Mouse (Mus musculus) lung, embryonic 16.5 days (tissue): ENCODE measurements around the gene Adgrv1. TPM values are rescaled to one million over a fixed set of nuclear protein-coding genes. Genes with fewer than 3 reads are reported as not detected.
A peak's percentile ranks its signal among the peaks of the same experiment; 100 is the strongest.

ENCODE experiments used
- ATAC-seq: fragments of 200-750 bp; cut with Nextera tagmentation; 2 replicates; pipeline ENCODE4 v1.8.0; 2017; ENCODE audit warnings: low read depth, mild to moderate bottlenecking, moderate library complexity
- H3K27ac ChIP-seq: fragments of 300-500 bp; sonication (generic); 2 replicates; pipeline ENCODE4 v1.5.1; 2014; ENCODE audit warnings: mild to moderate bottlenecking, control low read depth, low read length
- H3K27me3 ChIP-seq: fragments of 300-500 bp; sonication (generic); 2 replicates; pipeline ENCODE4 v1.6.1; 2014; ENCODE audit warnings: low read depth, low read length, mixed read lengths; ENCODE audit not compliant: control insufficient read depth, insufficient read depth
- H3K36me3 ChIP-seq: fragments of 300-500 bp; sonication (generic); 2 replicates; pipeline ENCODE4 v1.6.1; 2014; ENCODE audit warnings: low read length; ENCODE audit not compliant: control insufficient read depth, insufficient read depth
- H3K4me1 ChIP-seq: fragments of 300-500 bp; sonication (generic); replicated peaks from 2 replicates; pipeline ENCODE4 v1.6.1; 2014; ENCODE audit warnings: low read length, mixed read lengths; ENCODE audit not compliant: control insufficient read depth, insufficient read depth
- H3K4me2 ChIP-seq: fragments of 300-500 bp; sonication (generic); 2 replicates; pipeline ENCODE4 v1.6.1; 2014; ENCODE audit warnings: low read depth, low read length, control low read depth
- H3K4me3 ChIP-seq: fragments of 300-500 bp; sonication (generic); 2 replicates; pipeline ENCODE4 v1.5.1; 2014; ENCODE audit warnings: mild to moderate bottlenecking, low read length, control low read depth
- H3K9ac ChIP-seq: fragments of 300-500 bp; sonication (generic); 2 replicates; pipeline ENCODE4 v1.6.1; 2014; ENCODE audit warnings: low read length, control low read depth
- H3K9me3 ChIP-seq: fragments of 300-500 bp; sonication (generic); 2 replicates; pipeline ENCODE4 v1.6.1; 2016; ENCODE audit warnings: low read length; ENCODE audit not compliant: control insufficient read depth
- WGBS: fragments of 180-500 bp; shearing (Covaris S2); extraction: QIAGEN DNeasy Blood & Tissue Kit; methylation state at CpG from one replicate; pipeline ENCODE4 v1.1.7; 2014; 5-methylcytosine and 5-hydroxymethylcytosine counted together
- polyA plus RNA-seq: library from polyadenylated mRNA; unstranded; fragments of >200 nt; fragmentation: Nextera tagmentation; extraction: Ambion mirVana; gene quantifications from 2 replicates; pipeline ENCODE4 v1.2.1, GENCODE M21; 2015

Gene Adgrv1
- polyA plus RNA-seq, 1 experiment from 2014 or later = 1.3 TPM

DNA sequence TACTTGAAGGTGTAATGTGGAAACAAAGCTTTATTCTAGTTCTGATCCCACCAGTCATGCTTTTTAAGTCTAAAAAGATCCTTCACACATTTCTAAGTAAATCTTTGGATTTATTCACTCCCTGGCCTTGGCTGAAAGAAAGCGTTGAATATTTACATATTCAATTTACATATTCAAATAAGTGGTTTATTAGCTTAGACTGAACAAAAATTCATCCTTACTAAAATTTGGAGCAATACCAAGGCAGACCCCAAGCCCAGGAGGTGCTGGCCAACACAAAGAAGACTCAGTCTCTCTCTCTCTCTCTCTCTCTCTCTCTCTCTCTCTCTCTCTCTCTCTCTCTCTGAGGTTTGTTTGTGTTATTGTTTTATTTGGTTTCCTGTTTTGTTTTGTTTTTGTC lies 82.9 kb downstream of the Adgrv1 start:
- H3K4me3 ChIP-seq = no peak overlapping the region
- no peaks in the 10 kb centered on the region for H3K9me3 ChIP-seq
- H3K27ac ChIP-seq = no peak overlapping the region
- H3K4me2 ChIP-seq = no peak overlapping the region
- no peaks in the 10 kb centered on the region for H3K27me3 ChIP-seq
- no peaks in the 10 kb centered on the region for H3K4me1 ChIP-seq
- WGBS = 88% methylated on average over 1 of the region's 1 CpGs
- ATAC-seq = no peak
- H3K9ac ChIP-seq = no peak overlapping the region
- no peaks in the 10 kb centered on the region for H3K36me3 ChIP-seq

DNA sequence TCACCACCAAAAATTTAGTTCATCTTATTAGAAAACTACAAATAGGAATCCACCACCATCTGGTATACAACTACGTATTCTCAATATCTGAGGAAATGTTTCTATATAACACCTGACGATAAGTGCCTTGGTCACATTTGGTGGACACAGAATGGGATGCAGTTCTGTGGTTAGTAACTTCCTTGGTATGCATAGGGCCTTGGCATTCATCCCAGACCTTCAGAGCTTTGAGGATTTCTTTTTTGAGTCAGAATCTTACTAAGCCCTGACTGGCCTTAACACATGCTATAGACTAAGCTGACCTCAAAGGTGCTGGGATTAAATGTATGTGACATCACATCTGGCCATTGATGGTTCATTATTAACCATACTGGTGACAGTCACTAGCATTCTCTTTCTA lies 98.0 kb downstream of the Adgrv1 start:
- Histone ChIP-seq H3K27me3 (no peaks in the 10 kb centered on the region), H3K4me3 (no peak overlapping the region), H3K4me1 (no peaks in the 10 kb centered on the region), H3K36me3 (no peaks in the 10 kb centered on the region), H3K27ac (no peak overlapping the region), H3K9me3 (no peaks in the 10 kb centered on the region), H3K9ac (no peak overlapping the region), H3K4me2 (no peak overlapping the region)
- ATAC-seq = no peak
- 80% methylated on average over 2 of the region's 2 CpGs for WGBS

DNA sequence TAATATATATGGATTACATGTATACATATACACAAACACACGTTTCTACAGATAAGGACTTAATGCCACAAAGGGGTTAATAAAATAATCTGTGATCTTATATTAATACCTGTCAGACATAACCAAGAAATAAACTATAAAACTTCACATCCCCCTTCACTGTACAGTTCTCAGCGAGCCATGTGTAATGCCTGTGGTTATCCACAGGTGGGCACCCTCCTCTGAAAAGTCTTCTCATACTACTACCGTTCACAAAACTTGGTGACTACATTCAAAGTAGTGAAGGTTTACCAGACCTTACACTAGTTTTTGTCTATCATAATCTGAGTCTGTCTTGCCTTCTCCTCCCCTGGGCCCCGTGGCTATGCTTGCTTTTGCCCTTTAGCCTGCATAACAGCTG lies 106.3 kb downstream of the Adgrv1 start:
- H3K9me3 ChIP-seq = no peaks in the 10 kb centered on the region
- WGBS = 40% methylated on average over 4 of the region's 4 CpGs
- H3K36me3 ChIP-seq = no peaks in the 10 kb centered on the region
- no peaks in the 10 kb centered on the region for H3K27me3 ChIP-seq
- H3K4me1 ChIP-seq = no peaks in the 10 kb centered on the region
- no peak overlapping the region for H3K4me3 ChIP-seq
- ATAC-seq = no peak
- H3K9ac ChIP-seq = no peak overlapping the region
- H3K27ac ChIP-seq = no peak overlapping the region
- no peak overlapping the region for H3K4me2 ChIP-seq

DNA sequence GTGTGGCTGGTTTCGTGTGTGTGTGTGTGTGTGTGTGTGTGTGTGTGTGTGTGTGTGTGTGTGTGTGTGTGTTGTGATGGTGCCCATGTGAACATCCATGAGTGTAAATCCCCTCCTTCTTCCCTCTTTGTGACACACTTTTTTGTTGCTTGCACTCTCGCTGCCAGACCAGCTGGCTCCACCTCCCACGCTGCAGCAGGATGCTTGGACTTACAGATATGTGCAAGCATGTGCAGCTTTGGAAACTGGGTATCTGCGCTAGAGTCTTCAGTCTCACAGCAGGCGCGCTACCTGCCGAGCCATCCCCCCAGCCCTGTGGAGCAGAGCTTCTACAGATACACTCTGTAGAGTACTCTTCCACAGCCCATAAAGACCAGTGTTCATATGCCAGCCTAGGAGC lies 122.8 kb downstream of the Adgrv1 start:
- Histone ChIP-seq H3K4me2 (no peak overlapping the region), H3K27ac (no peak overlapping the region), H3K9me3 (no peaks in the 10 kb centered on the region), H3K4me3 (no peak overlapping the region), H3K27me3 (no peaks in the 10 kb centered on the region), H3K36me3 (no peaks in the 10 kb centered on the region), H3K4me1 (no peaks in the 10 kb centered on the region), H3K9ac (no peak overlapping the region)
- ATAC-seq = no peak
- WGBS = 78% methylated on average over 6 of the region's 7 CpGs

DNA sequence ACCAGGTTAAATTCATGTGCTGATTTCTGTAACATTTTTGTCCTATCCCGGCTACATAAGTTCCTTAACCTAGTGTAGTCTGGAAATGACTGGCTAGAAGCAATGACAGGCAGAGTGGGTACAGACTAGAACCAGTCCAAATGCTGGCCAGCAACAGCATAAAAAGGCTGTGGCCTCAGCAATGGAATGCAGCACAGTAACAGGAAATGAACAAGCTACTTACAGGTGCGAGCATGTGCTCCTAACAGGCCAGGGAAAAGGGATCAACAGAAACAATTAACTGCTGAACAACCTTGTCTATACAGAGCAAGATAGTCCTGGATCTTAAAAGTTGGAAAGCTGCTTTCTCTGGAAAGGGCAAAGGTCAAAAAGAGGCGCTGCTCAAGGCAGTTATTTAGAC lies 135.9 kb downstream of the Adgrv1 start:
- H3K9me3 ChIP-seq = no peaks in the 10 kb centered on the region
- no peaks in the 10 kb centered on the region for H3K27me3 ChIP-seq
- peak; percentile 23; the same call in 1 of the 2 replicates for ATAC-seq
- 50% methylated on average over 3 of the region's 3 CpGs for WGBS
- no peak overlapping the region for H3K4me3 ChIP-seq
- no peaks in the 10 kb centered on the region for H3K36me3 ChIP-seq
- no peak overlapping the region for H3K9ac ChIP-seq
- no peak overlapping the region for H3K4me2 ChIP-seq
- no peak overlapping the region for H3K27ac ChIP-seq
- no peaks in the 10 kb centered on the region for H3K4me1 ChIP-seq

DNA sequence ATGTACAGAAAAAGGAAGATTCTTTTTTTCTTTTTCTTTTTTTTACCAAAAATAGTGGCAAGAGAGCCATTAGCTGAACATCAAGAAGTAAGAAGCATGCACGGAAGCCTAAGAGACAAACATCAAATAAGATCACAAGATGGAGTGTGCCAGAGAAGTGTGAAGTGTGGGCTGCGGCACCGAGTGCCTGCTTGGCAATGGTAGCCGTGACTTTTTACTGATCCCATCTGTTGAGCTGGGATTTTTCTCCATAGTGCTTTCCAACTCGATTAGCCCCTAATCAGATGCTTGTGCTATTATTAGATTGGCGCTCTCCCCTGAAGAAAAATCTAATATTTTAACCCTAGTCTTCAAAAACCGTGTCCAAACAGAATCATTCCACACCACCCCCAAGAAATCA lies 141.0 kb downstream of the Adgrv1 start:
- Histone ChIP-seq H3K27ac (no peak overlapping the region), H3K4me3 (no peak overlapping the region), H3K4me2 (no peak overlapping the region), H3K36me3 (no peaks in the 10 kb centered on the region), H3K27me3 (no peaks in the 10 kb centered on the region), H3K4me1 (no peaks in the 10 kb centered on the region), H3K9me3 (no peaks in the 10 kb centered on the region), H3K9ac (no peak overlapping the region)
- 60% methylated on average over 7 of the region's 7 CpGs for WGBS
- ATAC-seq = no peak

DNA sequence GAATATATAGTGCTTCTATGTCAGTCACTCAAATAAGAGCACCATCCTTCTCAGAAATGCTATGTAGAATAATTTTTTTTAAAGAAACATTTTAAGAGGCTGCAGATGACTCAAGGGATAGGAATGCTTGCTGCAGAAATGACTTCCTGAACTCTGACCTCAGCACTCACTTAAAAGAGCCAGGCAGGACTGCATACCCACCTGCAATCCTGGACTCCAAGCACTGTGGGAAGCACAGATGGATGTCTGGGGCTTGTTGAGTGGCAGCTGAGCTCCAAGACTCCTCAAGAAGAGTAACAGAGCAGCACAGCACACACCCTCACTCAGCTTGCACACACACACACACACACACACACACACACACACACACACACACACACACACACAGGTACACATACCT lies 146.0 kb downstream of the Adgrv1 start:
- Histone ChIP-seq H3K27ac (no peak overlapping the region), H3K4me1 (no peaks in the 10 kb centered on the region), H3K27me3 (no peaks in the 10 kb centered on the region), H3K4me3 (no peak overlapping the region), H3K9ac (no peak overlapping the region), H3K4me2 (no peak overlapping the region), H3K9me3 (no peaks in the 10 kb centered on the region), H3K36me3 (no peaks in the 10 kb centered on the region)
- no peak for ATAC-seq

DNA sequence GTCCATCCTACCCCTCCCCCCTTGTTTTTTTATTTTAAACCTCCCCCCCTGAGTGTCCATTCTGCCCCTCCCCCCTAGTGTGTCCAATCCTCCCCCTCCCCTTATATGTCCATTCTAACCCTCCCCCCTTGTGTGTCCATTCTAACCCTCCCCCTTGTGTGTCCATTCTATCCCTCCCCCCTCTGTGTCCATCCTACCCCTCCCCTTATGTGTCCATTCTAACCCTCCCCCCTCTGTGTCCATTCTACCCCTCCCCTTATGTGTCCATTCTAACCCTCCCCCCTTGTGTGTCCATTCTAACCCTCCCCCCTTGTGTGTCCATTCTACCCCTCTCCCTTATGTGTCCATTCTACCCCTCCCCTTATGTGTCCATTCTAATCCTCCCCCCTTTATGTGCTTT lies 159.2 kb downstream of the Adgrv1 start:
- Histone ChIP-seq H3K27me3 (no peaks in the 10 kb centered on the region), H3K27ac (no peak overlapping the region), H3K4me1 (no peaks in the 10 kb centered on the region), H3K36me3 (no peaks in the 10 kb centered on the region), H3K9me3 (no peaks in the 10 kb centered on the region), H3K4me2 (no peak overlapping the region), H3K9ac (no peak overlapping the region), H3K4me3 (no peak overlapping the region)
- ATAC-seq = no peak

DNA sequence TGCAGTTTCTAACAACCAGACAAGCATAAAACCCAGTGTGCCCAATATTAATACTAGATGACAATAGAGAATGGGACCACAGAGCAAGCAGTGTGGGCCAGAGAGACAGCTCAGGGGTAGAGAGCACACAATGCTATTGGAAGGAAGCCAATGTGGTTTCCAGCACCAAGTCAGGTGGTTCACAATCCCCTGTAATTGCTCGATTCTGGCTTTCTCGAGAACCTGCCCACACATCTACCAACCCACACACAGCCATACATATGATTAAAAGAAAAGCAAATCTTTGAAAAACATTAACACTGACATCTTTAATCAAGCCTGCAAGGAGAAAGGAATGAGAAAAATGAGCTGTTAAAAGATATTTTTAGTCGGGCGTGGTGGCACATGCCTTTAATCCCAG lies 166.3 kb downstream of the Adgrv1 start:
- no peaks in the 10 kb centered on the region for H3K36me3 ChIP-seq
- no peak overlapping the region for H3K4me2 ChIP-seq
- ATAC-seq = no peak
- H3K4me1 ChIP-seq = no peaks in the 10 kb centered on the region
- WGBS = 59% methylated on average over 4 of the region's 4 CpGs
- H3K4me3 ChIP-seq = no peak overlapping the region
- H3K9me3 ChIP-seq = no peaks in the 10 kb centered on the region
- no peaks in the 10 kb centered on the region for H3K27me3 ChIP-seq
- no peak overlapping the region for H3K9ac ChIP-seq
- no peak overlapping the region for H3K27ac ChIP-seq

DNA sequence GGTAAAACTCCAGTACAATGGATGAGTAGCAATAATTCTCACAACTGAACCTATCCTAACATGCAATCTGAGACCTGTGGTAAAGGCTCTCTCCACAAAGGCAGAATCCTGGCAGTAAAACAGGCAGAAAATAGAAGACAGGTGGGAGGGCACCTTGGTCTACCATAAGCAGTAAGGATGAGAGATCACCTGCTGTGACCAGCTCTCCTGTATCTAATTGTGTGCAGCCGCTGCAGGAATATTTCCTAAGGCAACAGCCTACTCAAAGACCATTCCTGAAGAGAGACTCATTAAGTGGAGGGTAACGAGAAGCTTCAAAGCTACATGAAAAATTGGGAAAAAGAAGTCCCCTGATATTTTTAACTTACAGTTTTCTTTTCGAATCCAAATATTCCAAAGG lies 167.2 kb downstream of the Adgrv1 start:
- H3K9me3 ChIP-seq = no peaks in the 10 kb centered on the region
- no peak overlapping the region for H3K4me2 ChIP-seq
- no peak overlapping the region for H3K9ac ChIP-seq
- no peaks in the 10 kb centered on the region for H3K27me3 ChIP-seq
- no peak overlapping the region for H3K27ac ChIP-seq
- no peaks in the 10 kb centered on the region for H3K4me1 ChIP-seq
- H3K4me3 ChIP-seq = no peak overlapping the region
- 87% methylated on average over 3 of the region's 3 CpGs for WGBS
- no peaks in the 10 kb centered on the region for H3K36me3 ChIP-seq
- ATAC-seq = no peak
